Mouse (Mus musculus): Measurements from ENCODE around the gene Sez6.

Sez6 gene

GRCm38 (mm10) chr11:77930751-77931540 lies at the start of gene Sez6:
Gene Sez6, plus strand, starts transcription at chr11:77930800.
- no peak for DNase-seq (ENCODE audit: low read depth, low spot score)

GRCm38 (mm10) chr11:77884524-77885245 lies 45.9 kb upstream of the Sez6 start:
- no peak for DNase-seq (ENCODE audit: low read depth, low spot score)

GRCm38 (mm10) chr11:77885246-77885575 lies 45.4 kb upstream of the Sez6 start:
- no peak for DNase-seq (ENCODE audit: low read depth, low spot score)

GRCm38 (mm10) chr11:77887373-77887960 lies 43.1 kb upstream of the Sez6 start:
- DNase-seq (ENCODE audit: low read depth, low spot score): peak; percentile 90

GRCm38 (mm10) chr11:77888846-77889245 lies 41.8 kb upstream of the Sez6 start:
- peak; percentile 74 for DNase-seq (ENCODE audit: low read depth, low spot score)

- peak; percentile 70 for DNase-seq (ENCODE audit: low read depth, low spot score)
These were observed 41.1 kb upstream of the Sez6 start for GRCm38 (mm10) chr11:77889484-77889883.

- peak; percentile 91 for DNase-seq (ENCODE audit: low read depth, low spot score)
These were observed 39.8 kb upstream of the Sez6 start for GRCm38 (mm10) chr11:77890648-77891258.

GRCm38 (mm10) chr11:77892883-77893282 lies 37.7 kb upstream of the Sez6 start:
- DNase-seq (ENCODE audit: low read depth, low spot score): no peak

- DNase-seq (ENCODE audit: low read depth, low spot score): no peak
These were observed 37.3 kb upstream of the Sez6 start for GRCm38 (mm10) chr11:77893283-77893682.

- peak; percentile 55 for DNase-seq (ENCODE audit: low read depth, low spot score)
These were observed 36.5 kb upstream of the Sez6 start, which contains the start of gene Pipox for GRCm38 (mm10) chr11:77893787-77894718. Gene Pipox, minus strand, starts transcription at chr11:77894096.

- no peak for DNase-seq (ENCODE audit: low read depth, low spot score)
These were observed 35.6 kb upstream of the Sez6 start for GRCm38 (mm10) chr11:77894967-77895366.

GRCm38 (mm10) chr11:77896011-77896410 lies 34.6 kb upstream of the Sez6 start:
- DNase-seq (ENCODE audit: low read depth, low spot score): no peak

GRCm38 (mm10) chr11:77896480-77896819 lies 34.1 kb upstream of the Sez6 start:
- no peak for DNase-seq (ENCODE audit: low read depth, low spot score)

GRCm38 (mm10) chr11:77896820-77897805 lies 33.5 kb upstream of the Sez6 start:
- DNase-seq (ENCODE audit: low read depth, low spot score): no peak

GRCm38 (mm10) chr11:77900187-77900586 lies 30.4 kb upstream of the Sez6 start:
- DNase-seq (ENCODE audit: low read depth, low spot score): no peak

- no peak for DNase-seq (ENCODE audit: low read depth, low spot score)
These were observed 29.9 kb upstream of the Sez6 start for GRCm38 (mm10) chr11:77900696-77901095.

- DNase-seq (ENCODE audit: low read depth, low spot score): no peak
These were observed 29.2 kb upstream of the Sez6 start for GRCm38 (mm10) chr11:77901366-77901765.

GRCm38 (mm10) chr11:77901775-77902355 lies 28.7 kb upstream of the Sez6 start:
- no peak for DNase-seq (ENCODE audit: low read depth, low spot score)

GRCm38 (mm10) chr11:77903761-77904160 lies 26.8 kb upstream of the Sez6 start:
- no peak for DNase-seq (ENCODE audit: low read depth, low spot score)

- DNase-seq (ENCODE audit: low read depth, low spot score): no peak
These were observed 25.9 kb upstream of the Sez6 start for GRCm38 (mm10) chr11:77904707-77905106.

Data from A20 (cell line).